Mouse (Mus musculus) limb, embryonic 15.5 days (tissue): ENCODE results near the gene Foxe3. TPM values are rescaled to one million over a fixed set of nuclear protein-coding genes. Genes with fewer than 3 reads are reported as not detected.
"Not testable (repeated sequence)": the region's sequence is repeated elsewhere in the genome, so short reads cannot be mapped to it uniquely, and the experiment has no call there.

Experiments
- ATAC-seq: fragments of 200-750 bp; cut with Nextera tagmentation; 2 replicates; pipeline ENCODE4 v1.8.0; 2017; ENCODE audit warnings: low read depth, moderate TSS enrichment; ENCODE audit not compliant: insufficient number of reproducible peaks, low FRiP score, low TSS enrichment
- H3K27ac ChIP-seq: fragments of 300-500 bp; sonication (generic); 2 replicates; pipeline ENCODE4 v1.5.1; 2015; ENCODE audit warnings: moderate library complexity, mild to moderate bottlenecking, inconsistent platforms
- H3K27me3 ChIP-seq: fragments of 300-500 bp; sonication (generic); 2 replicates; pipeline ENCODE4 v1.6.1; 2015; ENCODE audit warnings: inconsistent platforms
- H3K36me3 ChIP-seq: fragments of 300-500 bp; sonication (generic); 2 replicates; pipeline ENCODE4 v1.6.1; 2015; ENCODE audit warnings: inconsistent platforms
- H3K4me1 ChIP-seq: fragments of 300-500 bp; sonication (generic); 2 replicates; pipeline ENCODE4 v1.6.1; 2015; ENCODE audit warnings: inconsistent platforms
- H3K4me2 ChIP-seq: fragments of 300-500 bp; sonication (generic); 2 replicates; pipeline ENCODE4 v1.6.1; 2015; ENCODE audit warnings: mild to moderate bottlenecking, inconsistent platforms
- H3K4me3 ChIP-seq: fragments of 300-500 bp; sonication (generic); 2 replicates; pipeline ENCODE4 v1.5.1; 2015; ENCODE audit warnings: mild to moderate bottlenecking, inconsistent platforms
- H3K9ac ChIP-seq: fragments of 300-500 bp; sonication (generic); 2 replicates; pipeline ENCODE4 v1.6.1; 2015; ENCODE audit warnings: inconsistent platforms
- H3K9me3 ChIP-seq: fragments of 300-500 bp; sonication (generic); 2 replicates; pipeline ENCODE4 v1.6.1; 2016; ENCODE audit warnings: inconsistent platforms
- WGBS: fragments of 180-500 bp; shearing (Covaris S2); methylation state at CpG from one replicate; pipeline ENCODE4 v1.1.7; 2015; 5-methylcytosine and 5-hydroxymethylcytosine counted together
- polyA plus RNA-seq: library from polyadenylated mRNA; unstranded; fragments of >200 nt; fragmentation: Nextera tagmentation; extraction: Ambion mirVana; gene quantifications from 2 replicates; pipeline ENCODE4 v1.2.1, GENCODE M21; 2015

Foxe3 gene
- polyA plus RNA-seq = not detected in 2 replicates

DNA sequence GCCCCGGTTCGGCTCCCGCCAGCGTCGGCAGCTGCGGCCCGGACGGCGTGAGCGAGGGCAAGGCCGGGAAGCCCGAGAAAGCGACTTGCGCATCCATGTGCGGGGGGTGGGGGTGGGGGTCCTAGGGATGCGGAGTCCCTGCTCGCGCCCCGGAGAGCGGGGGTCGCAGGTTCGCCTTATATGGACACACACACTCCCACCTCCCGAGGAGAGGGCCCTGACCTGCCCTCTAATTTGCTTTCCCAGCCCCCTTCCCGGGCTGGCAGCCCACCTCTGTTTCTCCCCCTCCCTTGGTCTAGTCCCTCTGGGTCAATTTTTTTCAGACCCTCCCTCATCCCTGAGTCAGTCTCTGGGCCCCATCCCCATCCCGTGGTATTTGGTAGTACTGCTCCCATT is at the start of gene Foxe3:
Gene Foxe3, minus strand, starts transcription at position 97 of the 396 bp plus-strand sequence.
- no peaks in the 10 kb centered on the region for H3K36me3 ChIP-seq
- 5% methylated on average over 18 of the region's 25 CpGs for WGBS
- H3K27ac ChIP-seq = no peak within 1 kb of the TSS
- no peaks in the 10 kb centered on the region for H3K9me3 ChIP-seq
- H3K4me1 ChIP-seq = peaks cover 14% of the 10 kb centered on the region
- peak within 1 kb of the TSS; percentile 11; the same call in 1 of the 2 replicates for H3K9ac ChIP-seq
- ATAC-seq = 0 out of 2 replicates have a peak, but pooled peaks have one; percentile 18
- H3K4me2 ChIP-seq = peak within 1 kb of the TSS; percentile 74
- H3K4me3 ChIP-seq = peak within 1 kb of the TSS; percentile 42
- peaks cover 89% of the 10 kb centered on the region for H3K27me3 ChIP-seq

DNA sequence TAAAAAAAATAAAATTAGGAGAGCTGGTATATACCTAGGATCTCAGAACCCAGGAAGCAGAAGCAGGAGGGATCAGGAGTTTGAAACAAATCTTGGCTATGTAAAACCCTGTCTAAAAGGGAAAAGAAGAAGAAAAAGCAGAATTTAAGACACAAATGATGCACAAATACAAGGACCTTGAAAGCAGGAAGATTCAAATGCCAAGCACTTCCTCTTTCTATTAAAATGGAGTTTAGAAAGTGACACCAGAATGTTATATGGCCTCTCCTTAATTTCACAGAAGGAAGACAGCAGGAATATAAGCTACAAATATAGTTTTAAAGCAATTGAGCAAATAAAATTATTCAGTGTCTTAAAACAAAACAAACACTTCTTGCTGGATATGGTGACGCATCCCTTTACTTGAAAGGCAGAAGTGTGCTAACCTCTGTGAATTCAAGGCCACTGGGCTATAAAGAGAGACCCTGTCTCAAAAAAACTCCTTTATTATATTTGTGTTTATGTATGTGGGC is 47.5 kb upstream of the Foxe3 start:
- Histone ChIP-seq H3K27me3 (no peaks in the 10 kb centered on the region), H3K9ac (no peak overlapping the region), H3K4me3 (no peak overlapping the region), H3K4me1 (no peaks in the 10 kb centered on the region), H3K4me2 (no peak overlapping the region), H3K36me3 (peaks cover 3% of the 10 kb centered on the region; the same call in 1 of the 2 replicates), H3K27ac (no peak overlapping the region), H3K9me3 (no peaks in the 10 kb centered on the region)
- ATAC-seq = no peak
- 84% methylated on average over 1 of the region's 1 CpGs for WGBS

DNA sequence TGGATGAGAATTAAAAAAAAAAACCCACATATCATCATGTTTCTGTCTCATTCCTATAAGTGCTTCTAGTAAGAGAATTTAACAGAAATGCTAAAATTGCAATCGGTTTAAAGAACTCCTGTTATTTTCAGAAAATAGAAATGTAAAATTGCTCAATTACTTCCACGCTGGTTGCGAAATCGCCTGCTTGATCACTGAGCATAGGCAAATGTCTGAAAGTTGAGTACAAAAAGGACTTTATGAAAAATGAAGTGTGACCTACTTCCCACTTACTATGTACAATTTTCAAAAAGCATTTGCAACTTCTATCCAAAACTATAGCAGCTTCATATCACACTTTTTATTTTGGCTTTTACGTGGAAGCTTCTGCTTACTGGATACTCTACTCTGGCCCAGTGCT is 44.9 kb upstream of the Foxe3 start:
- Histone ChIP-seq H3K9me3 (no peaks in the 10 kb centered on the region), H3K4me3 (no peak overlapping the region), H3K27ac (no peak overlapping the region), H3K36me3 (peaks cover 24% of the 10 kb centered on the region), H3K4me2 (no peak overlapping the region), H3K27me3 (no peaks in the 10 kb centered on the region), H3K4me1 (no peaks in the 10 kb centered on the region), H3K9ac (no peak overlapping the region)
- no peak for ATAC-seq
- 93% methylated on average over 5 of the region's 5 CpGs for WGBS

- not testable (repeated sequence) for ATAC-seq, H3K27ac ChIP-seq
- 81% methylated on average over 2 of the region's 2 CpGs for WGBS
Measured at GRCm38 (mm10) chr4:114960881-114961280, 35.1 kb upstream of the Foxe3 start.

GRCm38 (mm10) chr4:114959533-114959932 is 33.7 kb upstream of the Foxe3 start:
- Histone ChIP-seq H3K4me1 (no peaks in the 10 kb centered on the region), H3K4me3 (no peak overlapping the region), H3K9ac (no peak overlapping the region), H3K36me3 (peaks cover 19% of the 10 kb centered on the region), H3K4me2 (no peak overlapping the region), H3K27me3 (no peaks in the 10 kb centered on the region), H3K9me3 (no peaks in the 10 kb centered on the region), H3K27ac (no peak overlapping the region)
- ATAC-seq = no peak
- WGBS = 67% methylated on average over 2 of the region's 2 CpGs

More at GRCm38 (mm10) chr4:114960881-114961280, 35.1 kb upstream of the Foxe3 start:
- H3K27me3 ChIP-seq, H3K4me1 ChIP-seq, H3K9me3 ChIP-seq, H3K4me3 ChIP-seq, H3K4me2 ChIP-seq, H3K9ac ChIP-seq: not testable (repeated sequence)
- peaks cover 32% of the 10 kb centered on the region for H3K36me3 ChIP-seq

- no peaks in the 10 kb centered on the region for H3K4me1 ChIP-seq
Measured at GRCm38 (mm10) chr4:114958786-114959185, 33.0 kb upstream of the Foxe3 start.

DNA sequence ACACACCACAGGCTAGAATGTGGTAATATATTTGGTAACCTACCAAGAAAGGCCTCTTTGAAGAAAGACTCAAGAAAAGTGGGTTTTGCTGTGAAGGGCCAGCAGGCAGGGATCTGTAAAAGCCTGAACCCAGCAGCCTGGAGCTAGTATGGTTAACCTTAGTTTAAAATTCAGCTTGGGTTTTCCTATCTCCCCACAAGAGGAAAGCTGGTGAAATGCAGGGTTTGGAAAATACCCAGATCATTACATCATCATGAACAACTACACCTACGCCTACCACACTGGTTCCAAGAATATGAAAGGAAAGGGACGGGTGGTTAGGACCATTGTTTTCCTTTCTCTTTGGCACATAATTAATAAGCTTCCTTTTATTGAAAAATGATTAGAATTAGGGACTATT is 32.4 kb upstream of the Foxe3 start:
- Histone ChIP-seq H3K9ac (no peak overlapping the region), H3K36me3 (peaks cover 13% of the 10 kb centered on the region), H3K9me3 (no peaks in the 10 kb centered on the region), H3K27ac (no peak overlapping the region), H3K27me3 (no peaks in the 10 kb centered on the region), H3K4me3 (no peak overlapping the region), H3K4me1 (no peaks in the 10 kb centered on the region), H3K4me2 (no peak overlapping the region)
- 70% methylated on average over 2 of the region's 2 CpGs for WGBS
- no peak for ATAC-seq

More at GRCm38 (mm10) chr4:114958786-114959185, 33.0 kb upstream of the Foxe3 start:
- Histone ChIP-seq H3K4me2 (no peak overlapping the region), H3K9ac (no peak overlapping the region), H3K27me3 (no peaks in the 10 kb centered on the region), H3K9me3 (no peaks in the 10 kb centered on the region), H3K4me3 (no peak overlapping the region), H3K36me3 (peaks cover 13% of the 10 kb centered on the region), H3K27ac (no peak overlapping the region)
- ATAC-seq = no peak
- 96% methylated on average over 4 of the region's 4 CpGs for WGBS

- H3K36me3 ChIP-seq = peaks cover 6% of the 10 kb centered on the region
- no peak for ATAC-seq
- no peak overlapping the region for H3K27ac ChIP-seq
- H3K9me3 ChIP-seq = no peaks in the 10 kb centered on the region
- H3K4me2 ChIP-seq = no peak overlapping the region
- no peak overlapping the region for H3K4me3 ChIP-seq
- no peaks in the 10 kb centered on the region for H3K27me3 ChIP-seq
- no peak overlapping the region for H3K9ac ChIP-seq
- H3K4me1 ChIP-seq = no peaks in the 10 kb centered on the region
Measured at GRCm38 (mm10) chr4:114957403-114957802, 31.6 kb upstream of the Foxe3 start.

DNA sequence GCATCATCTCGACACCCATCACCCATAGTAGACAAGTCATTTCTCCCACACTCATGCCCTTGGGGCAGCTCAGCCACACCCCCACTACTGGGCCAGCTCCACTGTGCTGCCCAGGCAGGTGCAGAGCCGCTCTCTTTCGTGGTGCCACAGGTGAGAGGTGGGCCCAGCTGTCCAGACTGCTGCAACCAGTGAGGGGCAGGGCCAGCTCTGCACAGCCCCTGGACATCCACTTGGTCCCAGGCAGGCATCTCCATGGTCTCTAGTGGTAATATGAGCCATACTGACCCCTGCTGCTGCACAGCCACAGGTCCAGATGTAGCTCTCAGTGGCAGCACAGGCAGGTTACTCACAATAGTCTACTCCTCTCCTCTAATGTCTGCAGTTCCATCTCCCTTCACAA is 27.4 kb upstream of the Foxe3 start:
- no peak overlapping the region for H3K9ac ChIP-seq
- H3K4me2 ChIP-seq = no peak overlapping the region
- H3K9me3 ChIP-seq = no peaks in the 10 kb centered on the region
- no peaks in the 10 kb centered on the region for H3K36me3 ChIP-seq
- H3K4me1 ChIP-seq = peaks cover 3% of the 10 kb centered on the region; the same call in 1 of the 2 replicates
- no peak overlapping the region for H3K27ac ChIP-seq
- ATAC-seq = no peak
- H3K4me3 ChIP-seq = no peak overlapping the region
- peaks cover 22% of the 10 kb centered on the region for H3K27me3 ChIP-seq
- 69% methylated on average over 3 of the region's 3 CpGs for WGBS

GRCm38 (mm10) chr4:114947852-114948481 is 22.2 kb upstream of the Foxe3 start:
- H3K27me3 ChIP-seq = peaks cover 66% of the 10 kb centered on the region

DNA sequence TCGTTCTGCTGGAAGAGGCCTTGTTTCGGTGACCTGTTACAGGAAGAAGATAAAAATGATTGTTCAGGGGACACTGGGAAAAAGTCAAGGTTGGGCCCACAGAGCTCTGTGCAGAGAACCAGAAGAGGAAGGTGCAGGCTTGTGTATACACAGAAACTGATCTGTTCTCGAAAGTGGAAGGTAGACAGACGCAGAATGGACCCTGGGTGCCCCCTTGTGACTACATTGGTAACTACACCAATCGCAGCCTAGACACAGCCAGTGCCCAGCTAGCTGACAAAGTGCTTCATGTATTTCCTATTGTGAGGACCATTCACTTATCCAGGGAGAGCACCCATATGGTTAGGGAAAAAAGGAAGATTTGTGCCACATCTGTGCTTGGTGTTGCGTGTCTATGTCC is 21.6 kb upstream of the Foxe3 start:
- Histone ChIP-seq H3K36me3 (no peaks in the 10 kb centered on the region), H3K4me3 (no peak overlapping the region), H3K9ac (no peak overlapping the region), H3K9me3 (no peaks in the 10 kb centered on the region), H3K27me3 (peaks cover 66% of the 10 kb centered on the region), H3K27ac (no peak overlapping the region), H3K4me2 (no peak overlapping the region), H3K4me1 (peaks cover 16% of the 10 kb centered on the region; the same call in 1 of the 2 replicates)
- ATAC-seq = no peak
- 27% methylated on average over 6 of the region's 6 CpGs for WGBS

More at GRCm38 (mm10) chr4:114947852-114948481, 22.2 kb upstream of the Foxe3 start:
- Histone ChIP-seq H3K27ac (no peak overlapping the region), H3K4me2 (no peak overlapping the region), H3K9me3 (no peaks in the 10 kb centered on the region), H3K4me1 (peaks cover 13% of the 10 kb centered on the region; the same call in 1 of the 2 replicates), H3K36me3 (no peaks in the 10 kb centered on the region), H3K9ac (no peak overlapping the region), H3K4me3 (no peak overlapping the region)
- ATAC-seq = no peak
- WGBS = 39% methylated on average over 7 of the region's 7 CpGs

DNA sequence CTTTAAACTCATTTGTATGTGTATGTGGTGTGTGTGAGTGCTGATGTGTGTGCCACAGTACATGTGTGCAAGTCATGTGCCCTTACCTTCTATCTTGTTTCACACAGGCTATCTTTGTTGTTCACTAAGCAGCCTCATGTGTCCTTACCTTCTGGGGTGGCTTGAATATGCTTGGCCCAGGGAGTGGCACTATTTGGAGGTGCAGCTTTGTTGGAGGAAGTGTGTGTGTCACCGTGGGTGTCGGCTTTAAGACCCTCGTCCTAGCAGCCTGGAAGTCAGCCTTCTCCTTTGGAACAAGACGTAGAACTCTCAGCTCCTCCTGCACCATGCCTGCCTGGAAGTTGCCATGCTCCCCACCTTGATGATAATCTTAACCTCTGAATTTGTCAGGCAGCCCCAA is 20.6 kb upstream of the Foxe3 start:
- 82% methylated on average over 4 of the region's 4 CpGs for WGBS
- H3K27me3 ChIP-seq = peaks cover 66% of the 10 kb centered on the region

More for the DNA sequence above, 20.6 kb upstream of the Foxe3 start:
- Histone ChIP-seq H3K9me3 (no peaks in the 10 kb centered on the region), H3K4me2 (no peak overlapping the region), H3K4me1 (peaks cover 21% of the 10 kb centered on the region; the same call in 1 of the 2 replicates), H3K4me3 (no peak overlapping the region), H3K36me3 (no peaks in the 10 kb centered on the region), H3K27ac (no peak overlapping the region), H3K9ac (no peak overlapping the region)
- no peak for ATAC-seq
